Mouse (Mus musculus): Measurements from ENCODE around the gene Olfr635.

Gene Olfr635

DNA sequence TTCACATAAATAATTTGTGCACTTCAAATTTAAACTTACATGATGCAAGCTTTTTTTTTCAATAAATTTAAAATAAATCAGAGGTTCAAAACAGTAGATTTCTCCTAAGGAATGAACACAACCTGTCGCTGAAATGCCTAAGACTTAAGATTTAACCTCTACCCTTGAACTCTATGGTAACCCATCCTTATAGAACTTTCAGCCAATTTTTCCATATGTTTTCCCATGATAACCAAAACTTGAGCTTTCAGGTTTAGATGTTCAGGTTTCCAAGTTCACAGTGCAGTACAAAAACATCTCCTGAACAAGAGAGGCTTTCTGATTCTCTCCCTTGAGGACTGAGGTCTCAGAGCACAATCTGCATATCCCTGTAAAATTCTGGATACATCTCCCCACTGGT is at the start of gene Olfr635:
Gene Olfr635, plus strand, starts transcription at position 301 of the 400 bp plus-strand sequence.
- no peak for DNase-seq (ENCODE audit: low read depth, low spot score)

DNA sequence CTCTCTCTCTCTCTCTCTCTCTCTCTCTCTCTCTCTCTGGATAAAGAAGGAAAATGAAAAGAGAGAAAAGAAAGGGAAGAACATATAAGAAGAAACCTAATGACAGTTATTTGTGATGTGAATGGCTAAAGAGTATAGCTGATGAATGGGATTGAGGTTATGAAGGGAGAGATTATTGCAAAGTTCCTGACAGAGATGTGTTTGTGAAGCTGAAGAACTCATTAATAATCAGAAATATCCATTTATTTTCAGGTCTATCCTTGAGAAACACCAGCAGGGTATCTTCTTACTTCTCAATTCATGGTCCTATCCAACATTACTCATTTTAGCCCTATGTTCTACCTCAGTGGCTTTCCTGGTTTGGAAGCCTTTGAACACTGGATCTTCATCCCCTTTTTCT is 42.4 kb upstream of the Olfr635 start, which contains the start of gene Olfr631:
Gene Olfr631, plus strand, starts transcription at position 301 of the 400 bp plus-strand sequence.
- no peak for DNase-seq (ENCODE audit: low read depth, low spot score)

GRCm38 (mm10) chr7:103934264-103934663 is 36.7 kb upstream of the Olfr635 start, which contains the start of gene Olfr632:
TSS of gene Olfr632 (plus strand) at chr7:103934347.
- no peak for DNase-seq (ENCODE audit: low read depth, low spot score)

DNA sequence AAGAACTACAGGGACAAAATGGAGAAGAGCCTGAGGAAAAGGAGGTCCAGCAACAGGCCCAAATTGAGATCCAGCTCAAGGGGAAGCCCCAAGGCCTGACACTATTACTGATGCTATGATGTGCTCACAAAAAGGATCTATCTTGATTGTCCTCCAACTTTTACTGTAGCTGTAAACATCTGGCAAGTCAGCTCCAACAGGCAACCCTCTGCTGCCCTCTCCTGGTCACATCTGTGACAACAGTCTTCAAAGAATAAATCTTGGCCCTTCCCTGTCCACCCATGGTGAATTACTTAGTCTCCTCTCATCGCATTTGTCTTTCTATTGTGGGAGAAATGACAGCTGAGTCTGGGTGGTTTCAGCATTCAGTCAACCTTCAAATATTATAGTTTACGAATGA is 28.2 kb upstream of the Olfr635 start:
- peak; percentile 74 for DNase-seq (ENCODE audit: low read depth, low spot score)

GRCm38 (mm10) chr7:103944137-103944536 is 26.8 kb upstream of the Olfr635 start, which contains the start of gene Olfr633:
TSS of gene Olfr633 (plus strand) at chr7:103944437.
- no peak for DNase-seq (ENCODE audit: low read depth, low spot score)

GRCm38 (mm10) chr7:103966873-103967272 is 4.1 kb upstream of the Olfr635 start:
- peak; percentile 19 for DNase-seq (ENCODE audit: low read depth, low spot score)

GRCm38 (mm10) chr7:103971782-103972181 is 830 bp downstream of the Olfr635 start:
- DNase-seq (ENCODE audit: low read depth, low spot score), result no peak

DNA sequence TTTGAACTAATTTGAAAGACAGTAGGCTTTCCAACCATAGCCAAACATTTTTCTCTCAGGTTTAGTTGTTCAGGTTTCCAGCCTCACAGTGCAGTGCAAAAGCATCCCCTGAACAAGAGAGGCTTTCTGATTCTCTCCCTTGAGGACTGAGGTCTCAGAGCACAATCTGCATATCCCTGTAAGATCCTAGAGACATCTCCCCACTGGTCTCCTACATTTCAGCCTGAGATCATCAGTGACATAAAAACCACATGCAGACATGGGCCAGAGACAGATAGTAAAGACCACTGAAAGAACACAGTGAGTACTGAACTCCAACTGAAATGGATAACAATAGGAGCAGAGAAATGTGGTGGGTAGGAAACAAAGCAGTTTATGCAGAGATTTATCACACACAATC is 27.5 kb downstream of the Olfr635 start, which contains the start of gene Olfr638:
Gene Olfr638, plus strand, starts transcription at position 301 of the 400 bp plus-strand sequence.
- no peak for DNase-seq (ENCODE audit: low read depth, low spot score)

- DNase-seq (ENCODE audit: low read depth, low spot score), result no peak
These were observed 28.2 kb downstream of the Olfr635 start for GRCm38 (mm10) chr7:103999124-103999523.

DNA sequence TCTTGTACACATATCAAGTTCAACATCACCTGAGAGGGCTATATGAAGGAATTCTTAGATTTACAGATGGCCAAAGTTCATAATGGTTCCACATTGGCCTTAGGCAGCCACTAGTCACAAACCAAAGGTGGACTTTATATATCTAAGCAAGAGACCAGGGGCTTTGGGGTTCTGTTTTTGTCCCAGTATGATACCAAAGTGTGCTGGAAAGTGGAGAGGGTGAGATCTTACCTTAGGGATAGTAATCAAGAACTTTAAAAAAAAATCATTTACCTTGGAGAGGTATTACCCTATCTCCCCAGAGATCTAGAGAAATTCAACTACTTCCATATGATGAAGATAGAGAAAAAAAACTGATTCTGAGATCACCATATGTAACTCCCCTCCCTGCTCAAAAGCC is 46.3 kb downstream of the Olfr635 start, which contains the start of gene Olfr639:
Gene Olfr639, minus strand, starts transcription at position 101 of the 400 bp plus-strand sequence.
- DNase-seq (ENCODE audit: low read depth, low spot score), result no peak

DNA sequence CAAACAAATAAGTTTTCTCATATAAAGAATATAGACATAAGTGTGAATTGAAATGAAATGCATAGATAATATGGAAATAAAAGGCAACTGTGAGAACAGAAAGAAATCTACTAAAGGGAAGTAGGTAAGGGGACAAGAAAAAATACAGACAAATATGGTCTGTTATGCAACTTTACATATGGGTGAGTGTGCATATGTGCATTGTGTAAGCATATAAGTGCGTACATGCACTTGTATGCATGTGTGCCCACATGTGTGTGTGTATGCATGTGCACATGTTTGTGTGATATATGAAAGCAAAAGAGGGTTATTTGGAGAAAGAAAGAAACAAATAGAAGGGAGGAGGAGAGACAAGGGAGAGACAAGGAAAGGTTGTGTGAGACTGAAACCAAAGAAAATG is 48.0 kb downstream of the Olfr635 start:
- DNase-seq (ENCODE audit: low read depth, low spot score), result no peak

DNA sequence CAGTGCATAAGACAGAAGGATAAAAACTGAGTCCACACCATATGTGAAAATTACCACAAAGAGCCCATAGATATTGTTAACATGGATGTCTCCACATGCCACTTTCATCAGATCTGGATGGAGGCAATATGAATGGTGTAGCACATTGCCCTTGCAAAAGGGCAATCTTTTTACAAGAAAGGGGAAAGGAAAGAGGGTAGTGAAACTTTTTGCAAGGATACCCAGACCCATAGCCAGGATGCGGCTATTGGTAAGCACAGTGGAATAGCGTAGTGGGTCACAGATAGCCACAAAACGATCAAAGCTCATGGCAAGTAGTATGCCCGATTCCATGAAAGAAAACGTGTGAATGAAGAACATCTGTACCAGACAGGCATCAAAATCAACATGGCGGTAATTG is 50.7 kb downstream of the Olfr635 start:
- no peak for DNase-seq (ENCODE audit: low read depth, low spot score)

GRCm38 (mm10) chr7:104025473-104025872 is 54.5 kb downstream of the Olfr635 start, which contains the start of gene Olfr640:
TSS of gene Olfr640 (minus strand) at chr7:104025573.
- no peak for DNase-seq (ENCODE audit: low read depth, low spot score)

DNA sequence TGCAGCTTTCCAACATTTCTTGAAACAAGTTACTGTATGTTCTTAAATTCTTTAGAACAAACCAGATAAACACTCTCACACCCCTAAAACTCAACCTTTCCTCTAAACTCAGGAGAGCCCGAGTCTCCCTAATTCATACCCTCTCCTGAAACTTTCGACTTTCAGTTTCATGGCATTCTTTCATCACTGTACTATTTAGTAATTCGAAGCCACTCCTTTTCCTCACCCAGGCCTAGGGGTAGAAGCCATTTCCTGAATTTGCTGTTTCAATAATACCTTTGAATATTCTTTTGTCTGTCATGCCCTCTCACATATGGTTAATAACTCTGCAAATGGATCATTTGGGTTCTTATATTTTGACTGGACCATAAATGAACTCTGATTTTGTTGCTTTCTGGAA is 56.0 kb downstream of the Olfr635 start:
- DNase-seq (ENCODE audit: low read depth, low spot score), result no peak

GRCm38 (mm10) chr7:104035145-104035544 is 64.2 kb downstream of the Olfr635 start, which contains the start of gene Olfr641:
TSS of gene Olfr641 (plus strand) at chr7:104035445.
- DNase-seq (ENCODE audit: low read depth, low spot score), result no peak
